Mouse (Mus musculus) cerebellum, adult (tissue): Measurements from ENCODE around the gene Add3.

ENCODE experiments used
- ATAC-seq: cut with Nextera tagmentation; 2 replicates; pipeline ENCODE4 v1.9.2; 2017; ENCODE audit warnings: mild to moderate bottlenecking, moderate library complexity, mixed read lengths; ENCODE audit not compliant: insufficient number of reproducible peaks, low FRiP score, low TSS enrichment

The Add3 gene

DNA sequence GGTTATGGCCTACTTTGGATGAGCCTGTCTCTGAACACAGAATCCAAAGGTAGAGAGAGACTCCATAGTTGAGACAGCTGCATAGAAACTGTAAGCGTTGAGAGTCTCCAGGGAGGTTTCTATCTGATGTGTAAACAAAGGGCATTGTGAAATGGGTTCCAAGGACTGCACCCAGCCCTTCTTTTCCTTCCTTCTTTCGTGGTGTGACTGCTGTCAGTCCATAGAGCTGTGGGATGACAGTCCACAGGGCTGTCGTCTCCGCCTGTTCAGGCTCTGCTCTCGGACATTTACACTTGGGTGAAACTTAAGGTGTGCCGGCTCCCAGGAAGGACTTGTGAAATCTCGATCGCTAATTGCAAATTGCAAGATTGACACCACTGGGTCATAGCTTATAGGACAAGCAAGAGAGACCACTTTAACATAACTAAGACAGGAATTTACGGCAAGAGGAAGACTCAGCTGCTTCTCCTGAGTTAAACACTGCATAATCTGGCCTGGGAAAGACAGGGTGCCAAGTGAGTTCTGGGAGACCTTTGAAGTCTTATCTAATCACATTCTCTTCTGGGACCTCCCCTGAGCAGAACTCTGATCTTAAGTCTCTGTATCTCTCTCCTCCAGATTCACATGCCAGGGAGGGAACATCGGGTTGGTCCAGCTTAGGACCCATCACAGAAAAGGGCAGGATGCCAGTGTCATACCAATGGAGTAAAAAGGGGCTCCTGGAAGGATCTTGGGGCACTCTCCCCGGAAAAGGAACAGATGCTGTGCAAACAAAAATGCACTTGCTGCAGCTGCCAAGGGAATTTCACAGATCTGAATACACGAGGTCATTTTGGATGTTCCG is 11.5 kb upstream of the Add3 start:
- ATAC-seq = no peak

DNA sequence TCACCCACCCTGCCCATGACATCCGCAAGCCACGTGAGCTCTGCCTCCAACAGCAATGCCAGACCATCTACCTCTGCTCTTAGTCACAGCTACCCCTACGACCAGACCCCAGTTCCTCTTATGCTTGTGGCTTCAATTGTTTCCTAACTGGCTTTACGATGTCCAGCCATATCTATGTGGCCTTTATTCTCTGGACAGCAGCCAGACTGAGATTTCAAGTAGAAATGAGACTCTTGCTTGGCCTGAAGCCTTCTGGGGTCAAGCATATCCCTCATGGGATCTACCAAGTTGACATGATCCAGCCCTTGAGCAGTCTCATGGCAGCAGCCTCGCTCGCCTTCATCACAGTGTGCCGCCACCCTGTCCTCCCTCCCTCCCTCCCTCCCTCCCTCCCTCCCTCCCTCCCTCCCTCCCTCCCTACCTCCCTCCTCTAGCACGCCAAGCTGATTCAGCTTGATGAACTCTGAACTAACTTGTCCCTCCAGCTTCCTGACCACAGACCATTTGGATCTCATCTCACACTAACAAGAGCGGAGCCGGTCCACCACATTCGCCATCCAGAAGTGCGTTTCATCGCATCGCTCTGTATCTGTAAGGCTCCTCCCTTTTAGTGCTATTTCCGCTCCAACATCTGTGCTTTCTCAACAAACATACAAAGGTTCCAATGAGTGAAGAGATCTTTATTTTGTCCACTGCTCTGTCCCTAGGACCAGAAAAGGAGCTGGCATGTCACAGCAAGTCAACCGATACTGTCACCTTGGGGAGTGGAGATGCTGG is 9.7 kb upstream of the Add3 start:
- no peak for ATAC-seq

DNA sequence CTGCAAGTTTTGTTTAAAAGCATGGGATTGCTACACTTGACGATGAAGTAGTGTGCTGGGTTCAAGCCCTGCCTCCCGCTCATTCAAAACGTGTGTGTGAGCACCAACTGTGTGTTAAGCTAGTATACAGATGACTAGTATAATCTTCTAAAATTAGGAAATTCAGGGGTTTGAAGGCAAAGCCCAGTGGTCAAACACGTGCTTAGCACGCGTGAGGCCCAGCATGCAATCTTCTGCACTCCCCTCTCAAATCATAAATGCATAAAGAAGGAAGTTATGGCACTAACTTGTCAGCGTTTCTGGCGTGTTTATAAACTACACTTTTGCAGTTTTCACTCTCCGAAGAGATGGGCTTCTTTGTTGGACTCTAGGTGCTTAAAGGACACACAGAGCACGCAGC is 7.8 kb upstream of the Add3 start:
- no peak for ATAC-seq

DNA sequence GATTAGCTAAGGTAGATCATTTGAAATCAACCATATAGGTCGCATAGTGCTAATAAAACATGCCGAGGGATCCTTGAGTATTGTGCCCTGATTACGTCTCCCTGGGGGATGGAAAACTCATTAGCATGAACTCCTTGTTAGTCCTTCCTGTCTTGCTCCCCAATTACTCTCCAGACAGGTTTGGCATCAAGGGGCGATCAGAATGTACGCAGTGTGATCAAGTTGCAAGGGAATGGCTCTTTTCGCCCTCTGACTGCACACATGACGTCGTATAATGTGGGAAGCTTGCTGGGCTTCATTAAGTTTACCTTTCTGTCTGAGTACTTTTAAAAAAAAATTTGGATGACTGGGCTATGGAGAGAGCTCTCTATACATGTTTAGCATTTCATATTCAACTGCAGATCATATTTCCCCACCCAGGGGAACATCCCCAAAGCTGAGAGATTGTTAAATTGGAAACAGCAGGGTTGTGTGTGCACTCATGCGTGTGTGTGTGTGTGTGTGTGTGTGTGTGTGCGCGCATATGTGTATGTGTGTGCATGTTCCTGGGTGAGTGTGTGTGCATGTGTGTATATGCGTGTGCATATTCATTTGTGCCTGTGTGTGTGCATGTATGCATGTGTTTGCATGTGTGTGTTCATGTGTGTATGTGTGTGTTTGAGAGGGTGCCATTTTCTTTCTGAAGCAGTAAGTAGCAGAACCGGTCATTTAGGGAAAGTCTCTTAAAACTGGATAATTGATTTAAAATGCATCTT is 3.7 kb upstream of the Add3 start:
- no peak for ATAC-seq

DNA sequence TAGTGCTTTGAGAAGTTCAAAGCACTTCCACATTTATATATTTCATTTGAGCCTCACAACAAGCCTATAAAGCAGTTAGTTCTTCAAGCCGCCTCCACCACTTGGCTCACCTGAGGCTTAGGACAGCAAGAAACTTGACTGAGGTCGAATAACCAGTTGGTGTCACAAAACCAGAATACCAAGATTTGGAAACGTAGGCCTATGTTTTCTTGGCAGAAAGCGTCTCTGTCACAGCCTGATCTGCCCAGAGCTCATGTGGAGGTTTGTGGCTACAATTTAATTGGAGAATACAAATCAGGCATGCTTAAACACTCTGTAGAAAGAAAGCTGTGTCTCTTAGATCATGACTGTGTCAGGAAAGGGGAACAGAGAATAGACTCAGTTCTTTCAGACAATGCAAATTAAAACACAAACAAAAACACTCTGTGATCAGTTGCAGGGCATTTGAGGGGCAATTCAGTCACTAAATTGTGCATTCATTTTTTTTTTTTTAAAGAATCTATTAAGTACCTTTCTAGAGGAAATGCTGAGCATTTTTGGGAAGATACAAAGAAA is 3.0 kb upstream of the Add3 start:
- ATAC-seq = no peak

DNA sequence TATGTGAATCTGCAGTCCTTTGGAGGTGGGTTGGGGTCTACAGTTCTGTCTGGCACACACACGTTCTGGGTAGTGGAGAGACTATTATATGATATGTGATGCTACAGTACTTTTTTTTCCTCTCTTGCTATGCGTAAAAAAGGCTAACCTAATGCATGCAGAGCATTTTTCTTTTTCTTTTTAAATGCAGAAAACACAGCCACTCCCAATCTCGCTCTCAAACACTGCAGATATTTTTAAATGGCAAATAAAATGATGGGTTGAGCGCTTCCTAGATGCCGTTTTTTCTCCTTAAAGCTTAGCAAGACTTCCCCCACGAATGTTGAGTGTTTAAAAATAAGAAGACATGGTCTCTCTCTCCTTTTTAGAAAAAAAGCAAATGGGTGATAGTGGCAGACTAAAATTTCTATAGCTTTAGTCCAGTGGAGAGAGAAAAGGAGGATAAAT is 584 bp downstream of the Add3 start:
- no peak for ATAC-seq

DNA sequence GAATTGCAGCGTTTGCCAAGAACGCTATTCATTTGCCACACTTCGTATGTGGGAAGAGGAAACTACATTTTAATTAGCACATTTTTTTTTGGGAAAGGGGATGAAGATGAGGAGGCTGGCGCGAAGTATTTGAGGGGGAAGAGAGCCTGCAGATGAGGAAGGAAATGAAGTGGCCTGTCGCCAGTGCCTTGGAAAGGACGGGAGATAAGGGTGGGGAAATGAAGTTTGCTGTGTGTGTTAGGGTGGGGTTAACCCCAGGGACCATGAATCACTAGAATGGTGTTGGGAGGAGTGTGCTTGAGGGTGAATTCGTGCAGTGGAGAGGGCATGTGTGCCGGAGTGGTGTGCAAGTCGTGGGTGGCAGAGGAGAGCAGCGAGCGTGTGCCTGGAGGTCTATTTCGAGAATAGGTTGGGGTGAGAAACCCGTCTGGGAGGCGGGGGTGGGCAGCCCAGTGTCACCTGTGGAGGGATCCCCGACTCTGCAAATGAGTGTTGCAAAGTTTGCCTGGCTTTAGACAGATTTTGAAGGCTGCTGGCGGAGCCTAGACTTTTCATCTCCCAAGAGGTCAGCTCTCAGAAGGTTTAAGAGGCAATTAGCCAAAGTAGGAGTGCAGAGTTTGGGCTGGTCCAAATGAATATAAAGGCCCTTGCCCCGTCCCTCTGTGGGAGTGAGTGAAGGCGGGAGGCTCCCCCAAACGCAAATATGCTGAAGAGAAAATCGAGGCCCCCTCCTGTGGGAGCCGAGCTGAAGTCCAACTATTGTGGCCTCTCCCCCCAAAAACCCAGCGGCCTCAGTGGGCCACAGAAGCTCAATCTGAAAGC is 1.2 kb downstream of the Add3 start:
- ATAC-seq = peak; percentile 16; the same call in 1 of the 2 replicates

DNA sequence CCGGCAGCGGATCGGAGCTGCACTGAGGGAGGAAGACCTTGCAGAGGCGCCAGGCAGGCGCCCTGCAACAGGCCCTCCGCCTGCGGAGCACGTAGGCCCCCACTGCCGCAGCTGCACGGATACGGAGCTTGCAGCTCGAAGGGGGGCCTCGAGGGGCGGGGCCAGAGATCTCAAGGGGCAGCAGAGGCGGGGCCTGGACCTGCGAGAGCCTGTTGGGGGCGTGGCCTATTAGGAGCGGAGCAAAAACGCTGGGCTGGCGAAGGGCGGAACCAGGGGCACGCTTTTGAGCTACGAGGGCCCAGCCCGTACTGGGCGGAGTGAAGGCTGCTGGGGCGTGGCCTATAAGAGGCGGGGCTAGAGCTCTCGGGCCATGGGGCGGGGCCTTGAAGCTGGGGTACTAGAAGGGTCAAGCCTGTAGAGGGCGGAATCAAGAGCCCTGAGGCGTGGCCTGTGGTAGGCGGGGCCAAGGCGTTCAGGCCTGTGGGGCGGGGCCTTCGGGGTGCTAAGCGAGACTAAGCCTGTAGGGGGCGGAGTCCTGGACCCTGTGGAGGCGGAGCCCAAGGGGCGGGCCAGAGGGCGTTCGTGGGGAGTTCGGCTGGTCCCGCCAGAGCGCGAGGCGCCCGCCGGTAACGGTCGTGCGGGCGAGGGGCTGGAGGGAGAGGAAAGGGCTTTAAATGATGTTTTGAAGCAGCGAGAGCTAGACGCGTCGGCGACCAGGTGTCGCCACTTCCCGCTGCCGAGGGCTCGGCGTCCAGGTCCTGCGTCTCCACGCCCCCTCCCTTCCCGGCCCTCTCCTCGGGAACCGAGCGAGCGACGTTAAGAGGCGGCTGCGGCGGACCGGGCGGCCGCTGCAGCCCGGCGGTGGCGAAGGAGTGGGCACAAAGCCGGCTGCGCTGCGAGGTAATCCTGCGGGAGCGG is 2.2 kb downstream of the Add3 start:
- ATAC-seq = peak; percentile 80

DNA sequence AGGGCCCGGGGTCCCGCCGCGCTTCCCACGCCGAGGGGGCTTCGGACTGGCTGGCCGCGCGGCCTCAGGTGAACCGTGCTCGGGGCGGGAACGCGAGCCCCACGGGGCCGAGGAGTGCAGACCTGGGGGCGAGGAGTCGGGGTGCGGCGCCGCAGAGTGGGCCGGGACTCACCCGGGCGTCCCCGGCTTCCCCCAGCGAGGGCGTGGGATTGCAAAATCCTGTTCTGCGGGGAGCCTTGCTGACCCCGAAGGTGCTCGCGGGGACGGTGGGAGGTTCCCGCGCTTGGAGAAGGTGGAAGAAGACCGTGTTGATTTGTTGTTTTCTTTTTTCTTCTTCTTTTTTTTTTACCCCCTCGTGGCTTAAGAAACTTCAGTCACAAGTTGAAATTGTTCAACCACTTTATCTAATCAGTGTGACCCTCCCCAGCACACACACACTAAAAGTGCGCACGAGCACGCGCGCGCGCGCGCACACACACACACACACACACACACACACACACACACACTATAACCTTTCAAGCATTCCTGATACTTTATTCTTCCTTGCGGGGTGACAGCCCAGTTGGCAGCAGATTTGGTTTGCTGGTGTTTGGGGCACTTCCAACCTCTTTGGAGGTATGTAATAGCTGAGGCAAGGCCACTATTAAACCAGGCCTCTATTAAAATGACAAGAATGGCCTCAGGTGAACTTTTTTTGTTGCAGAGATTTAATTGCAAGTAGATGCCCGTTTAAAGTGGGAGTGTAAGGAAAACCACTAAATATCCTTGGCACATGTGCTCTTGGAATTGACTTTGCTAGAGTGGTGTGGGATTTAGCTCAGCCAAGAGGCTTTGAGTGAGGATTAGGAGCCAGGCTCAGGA is 3.1 kb downstream of the Add3 start:
- peak; percentile 11; the same call in 1 of the 2 replicates for ATAC-seq

DNA sequence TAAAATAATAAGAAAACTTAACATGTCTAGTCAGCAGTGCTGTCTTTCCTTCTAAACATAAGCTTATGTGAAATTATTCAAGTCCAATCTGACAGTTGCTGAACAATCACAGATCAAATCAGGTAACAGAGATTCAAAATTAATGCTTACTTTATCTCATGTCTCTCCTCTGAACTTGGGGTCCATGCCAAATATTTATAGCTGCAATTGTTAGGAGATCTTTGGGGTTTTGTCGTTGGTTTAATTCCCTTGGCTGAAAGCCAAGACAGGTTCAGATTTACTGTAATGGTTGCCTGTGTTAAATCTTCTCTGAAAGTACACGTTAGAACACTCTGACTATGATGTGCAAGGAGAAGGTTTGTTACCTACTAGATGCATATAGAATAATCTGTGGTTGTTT is 4.8 kb downstream of the Add3 start:
- ATAC-seq = no peak

DNA sequence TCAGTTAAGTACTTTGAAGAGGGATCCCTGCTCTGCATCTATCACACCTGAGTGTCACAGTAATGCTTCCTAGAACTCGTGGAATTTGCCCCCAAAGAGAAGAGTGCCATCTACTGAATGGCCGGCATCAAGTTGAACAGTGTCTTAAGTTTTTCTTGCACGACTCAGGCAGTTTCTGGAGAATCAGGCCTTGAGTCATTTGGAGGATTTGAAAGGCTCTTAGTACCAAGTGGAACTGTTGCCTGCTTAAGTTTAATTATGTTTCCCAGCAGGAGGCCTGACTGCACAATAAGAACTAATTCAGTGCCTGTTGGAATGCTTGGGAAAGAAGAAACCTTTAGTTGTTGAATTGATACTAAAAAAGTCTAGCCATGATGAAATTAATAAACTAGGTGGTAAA is 9.1 kb downstream of the Add3 start:
- ATAC-seq = no peak

DNA sequence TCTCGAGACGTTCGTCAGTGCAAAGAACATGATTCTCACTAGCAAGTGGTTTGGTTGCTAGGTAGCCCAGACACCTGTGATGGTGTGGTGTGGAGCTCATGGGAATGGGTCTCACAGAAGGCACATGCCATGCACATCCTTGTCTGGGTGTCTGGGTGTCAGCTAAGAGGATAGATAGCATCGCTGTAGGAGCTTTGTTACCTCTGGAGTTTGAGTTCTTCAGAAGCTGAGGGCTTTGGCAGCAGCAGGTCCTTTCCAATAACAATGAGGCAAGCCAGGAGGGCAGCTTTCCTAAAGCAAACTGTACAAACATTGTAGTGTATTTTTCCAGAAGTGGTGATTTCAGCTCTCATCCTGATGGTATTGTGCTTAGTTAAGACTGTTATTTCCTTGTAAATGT is 12.2 kb downstream of the Add3 start:
- ATAC-seq = no peak

DNA sequence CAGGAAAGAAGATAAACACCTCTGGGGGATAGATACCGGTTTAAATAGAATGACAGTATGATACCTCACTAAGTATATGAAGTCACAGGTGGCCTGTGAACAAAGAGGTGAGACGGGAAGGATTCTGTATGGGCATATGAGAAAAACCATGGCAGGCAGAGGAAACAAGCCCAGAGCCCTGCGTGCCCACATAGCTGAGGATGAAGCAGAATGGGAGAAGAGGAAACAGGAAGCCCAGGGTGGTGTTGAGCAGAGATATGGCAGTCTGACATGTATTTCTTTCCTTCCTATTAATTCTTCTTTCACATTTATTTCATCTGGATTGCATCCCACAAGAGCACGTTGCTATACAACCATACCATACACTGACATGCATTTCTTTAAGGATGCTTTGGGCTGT is 12.9 kb downstream of the Add3 start:
- no peak for ATAC-seq

DNA sequence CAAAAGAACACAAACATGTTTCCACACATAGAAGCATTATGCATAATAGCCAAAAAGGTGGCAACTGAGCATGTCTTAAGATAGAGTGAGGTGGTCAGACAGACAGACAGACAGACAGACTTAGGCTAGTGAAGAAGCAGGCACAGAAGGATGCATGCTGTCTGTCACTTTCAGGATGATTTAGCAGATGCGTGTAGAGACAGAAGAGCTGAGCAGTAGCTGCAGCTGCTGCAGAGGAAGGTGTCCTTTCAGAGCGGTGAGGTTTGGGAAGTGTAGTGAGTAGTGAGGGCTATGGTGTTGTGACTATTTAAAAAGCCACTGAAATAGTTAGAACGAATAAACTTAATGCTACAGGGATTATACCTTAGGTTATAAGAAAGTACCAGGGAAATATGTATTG is 13.9 kb downstream of the Add3 start:
- ATAC-seq = no peak

DNA sequence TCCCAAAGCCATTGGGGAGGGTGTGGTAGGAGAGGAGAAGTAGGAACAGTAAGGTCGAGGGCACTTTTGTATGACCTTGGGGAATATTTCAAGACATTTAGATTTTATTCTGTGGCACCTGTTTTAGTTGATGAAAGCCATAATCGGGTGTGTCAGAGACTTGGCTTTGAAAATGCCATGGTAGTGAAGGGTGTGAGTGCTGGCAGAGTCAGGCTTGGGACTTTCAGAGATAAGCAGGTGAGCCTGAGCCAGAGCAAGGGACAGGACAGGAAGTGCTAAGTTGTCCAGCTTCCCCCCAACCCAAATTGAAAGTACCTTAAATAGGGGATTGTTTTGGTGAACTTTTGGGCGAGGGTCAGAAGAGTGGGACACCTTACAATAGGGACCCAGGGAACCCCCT is 16.1 kb downstream of the Add3 start:
- ATAC-seq = no peak

DNA sequence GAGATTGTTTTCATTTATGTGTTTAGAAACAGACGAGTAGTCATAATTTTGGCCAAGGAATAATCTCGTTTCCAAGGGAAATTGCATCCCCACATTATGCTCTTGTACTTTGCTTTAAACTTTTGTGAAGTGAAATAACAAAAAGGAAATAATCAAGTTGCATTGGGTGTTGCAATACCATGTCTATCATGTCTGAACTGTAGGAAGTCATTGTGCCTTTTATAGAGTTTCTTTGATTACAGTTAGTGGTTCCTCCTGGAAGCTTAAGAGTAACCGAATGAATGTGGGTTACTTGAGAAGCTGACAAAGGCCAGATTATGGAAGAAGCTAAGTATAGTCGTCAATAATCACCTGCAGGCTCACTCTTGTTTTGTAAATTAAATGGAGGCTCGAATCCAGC is 16.9 kb downstream of the Add3 start:
- no peak for ATAC-seq

DNA sequence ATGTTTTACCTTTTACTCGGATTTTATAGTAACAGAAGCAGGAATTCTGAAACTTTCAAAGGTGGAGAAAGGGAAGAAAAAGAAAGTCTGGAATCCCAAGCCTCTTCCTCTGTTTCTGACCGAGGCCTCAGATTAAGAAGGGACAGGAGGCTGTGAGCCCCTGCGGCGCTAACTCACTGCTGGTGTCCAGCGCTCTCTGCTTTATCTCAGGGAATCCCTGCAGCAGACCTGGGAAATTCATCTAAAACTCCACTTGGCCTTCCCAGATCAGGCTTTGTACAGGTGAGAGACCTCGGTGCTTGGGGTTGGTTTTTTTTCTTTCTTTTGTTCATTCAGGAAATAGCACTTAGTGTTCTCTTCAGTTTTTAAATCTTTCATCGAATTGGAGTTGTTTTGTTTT is 19.1 kb downstream of the Add3 start:
- no peak for ATAC-seq

DNA sequence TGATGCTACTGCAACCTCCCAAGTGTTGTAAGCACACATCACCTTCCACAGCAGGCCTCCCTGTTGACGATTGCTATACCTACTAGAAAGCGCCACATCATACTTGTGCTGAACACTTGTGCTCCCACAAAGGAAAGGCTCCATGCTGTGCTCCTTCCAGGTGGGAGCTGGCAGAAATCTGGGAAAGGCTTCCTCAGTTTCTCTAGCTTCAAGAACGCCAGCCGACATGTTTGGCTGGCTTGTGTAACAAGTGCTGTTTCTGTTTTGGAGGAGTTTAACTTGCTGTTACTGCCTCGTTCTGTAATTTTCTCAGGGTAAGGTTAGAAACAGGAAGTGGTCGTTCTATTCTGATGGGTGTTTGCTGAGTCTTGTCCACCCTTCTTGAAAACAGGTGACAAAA is 22.7 kb downstream of the Add3 start:
- no peak for ATAC-seq
